Mouse (Mus musculus) hindbrain, embryonic 16.5 days (tissue): ENCODE data around the gene Sec61a1. TPM values are rescaled to one million over a fixed set of nuclear protein-coding genes. Genes with fewer than 3 reads are reported as not detected.

Experiments
- ATAC-seq: fragments of 200-750 bp; cut with Nextera tagmentation; 2 replicates; pipeline ENCODE4 v1.8.0; 2017; ENCODE audit warnings: moderate TSS enrichment, moderate library complexity
- H3K27ac ChIP-seq: fragments of 300-500 bp; sonication (generic); 2 replicates; pipeline ENCODE4 v1.5.1; 2014; ENCODE audit warnings: low read depth, mild to moderate bottlenecking, control low read depth, low read length, moderate library complexity
- H3K27me3 ChIP-seq: fragments of 300-500 bp; sonication (generic); replicated peaks from 2 replicates; pipeline ENCODE4 v1.6.1; 2014; ENCODE audit warnings: low read length; ENCODE audit not compliant: control insufficient read depth, insufficient read depth
- H3K36me3 ChIP-seq: fragments of 300-500 bp; sonication (generic); 2 replicates; pipeline ENCODE4 v1.6.1; 2014; ENCODE audit warnings: mild to moderate bottlenecking, low read length, moderate library complexity, mixed read lengths; ENCODE audit not compliant: control insufficient read depth, insufficient read depth
- H3K4me1 ChIP-seq: fragments of 300-500 bp; sonication (generic); 2 replicates; pipeline ENCODE4 v1.6.1; 2014; ENCODE audit warnings: low read depth, low read length; ENCODE audit not compliant: control insufficient read depth, insufficient read depth
- H3K4me2 ChIP-seq: fragments of 300-500 bp; sonication (generic); 2 replicates; pipeline ENCODE4 v1.6.1; 2014; ENCODE audit warnings: mild to moderate bottlenecking, low read length, control low read depth, moderate library complexity
- H3K4me3 ChIP-seq: fragments of 300-500 bp; sonication (generic); 2 replicates; pipeline ENCODE4 v1.5.1; 2014; ENCODE audit warnings: mild to moderate bottlenecking, low read length, control low read depth, moderate library complexity
- H3K9ac ChIP-seq: fragments of 300-500 bp; sonication (generic); 2 replicates; pipeline ENCODE4 v1.6.1; 2014; ENCODE audit warnings: low read depth, mild to moderate bottlenecking, control low read depth, low read length, moderate library complexity
- H3K9me3 ChIP-seq: fragments of 300-500 bp; sonication (generic); 2 replicates; pipeline ENCODE4 v1.6.1; 2014; ENCODE audit warnings: mild to moderate bottlenecking, low read length, moderate library complexity; ENCODE audit not compliant: control insufficient read depth
- WGBS: fragments of 180-500 bp; shearing (Covaris S2); extraction: QIAGEN DNeasy Blood & Tissue Kit; methylation state at CpG from one replicate; pipeline ENCODE4 v1.1.7; 2014; 5-methylcytosine and 5-hydroxymethylcytosine counted together
- polyA plus RNA-seq: library from polyadenylated mRNA; unstranded; fragments of >200 nt; fragmentation: Nextera tagmentation; extraction: Ambion mirVana; gene quantifications from 2 replicates; pipeline ENCODE4 v1.2.1, GENCODE M21; 2015

Gene Sec61a1
- polyA plus RNA-seq, 1 experiment from 2014 or later = 155 TPM

GRCm38 (mm10) chr6:88500405-88500767, 18.3 kb downstream of the Sec61a1 start:
- Histone ChIP-seq H3K27me3 (no peaks in the 10 kb centered on the region), H3K27ac (no peak overlapping the region), H3K4me1 (peaks cover 5% of the 10 kb centered on the region), H3K4me2 (peak overlapping the region; percentile 66), H3K9ac (no peak overlapping the region; the same call in 1 of the 2 replicates), H3K4me3 (peak overlapping the region; percentile 46), H3K9me3 (no peaks in the 10 kb centered on the region), H3K36me3 (peaks cover 27% of the 10 kb centered on the region)
- peak; percentile 43; the same call in 1 of the 2 replicates for ATAC-seq
- 5% methylated on average over 3 of the region's 3 CpGs for WGBS

GRCm38 (mm10) chr6:88499481-88500404, 19.0 kb downstream of the Sec61a1 start:
- Histone ChIP-seq H3K36me3 (peaks cover 24% of the 10 kb centered on the region), H3K4me2 (peak overlapping the region; percentile 66), H3K9me3 (no peaks in the 10 kb centered on the region), H3K27ac (peak overlapping the region; percentile 26), H3K4me1 (peaks cover 5% of the 10 kb centered on the region), H3K27me3 (no peaks in the 10 kb centered on the region), H3K9ac (peak overlapping the region; percentile 64), H3K4me3 (peak overlapping the region; percentile 46)
- 2% methylated on average over 58 of the region's 76 CpGs for WGBS
- ATAC-seq = peak; percentile 91

GRCm38 (mm10) chr6:88493712-88494111, 25.0 kb downstream of the Sec61a1 start:
- Histone ChIP-seq H3K4me2 (no peak overlapping the region), H3K27ac (no peak overlapping the region), H3K4me3 (no peak overlapping the region), H3K9me3 (no peaks in the 10 kb centered on the region), H3K4me1 (no peaks in the 10 kb centered on the region), H3K36me3 (peaks cover 13% of the 10 kb centered on the region; the same call in 1 of the 2 replicates), H3K9ac (no peak overlapping the region), H3K27me3 (no peaks in the 10 kb centered on the region)
- no peak for ATAC-seq
- WGBS = 82% methylated on average over 6 of the region's 6 CpGs

GRCm38 (mm10) chr6:88490629-88491354, 27.9 kb downstream of the Sec61a1 start:
- H3K27ac ChIP-seq = no peak overlapping the region
- peaks cover 11% of the 10 kb centered on the region for H3K36me3 ChIP-seq
- peak; percentile 85 for ATAC-seq
- no peak overlapping the region for H3K4me2 ChIP-seq
- H3K4me1 ChIP-seq = peaks cover 4% of the 10 kb centered on the region; the same call in 1 of the 2 replicates
- no peak overlapping the region for H3K4me3 ChIP-seq
- no peaks in the 10 kb centered on the region for H3K9me3 ChIP-seq
- H3K27me3 ChIP-seq = no peaks in the 10 kb centered on the region
- WGBS = 68% methylated on average over 12 of the region's 12 CpGs
- H3K9ac ChIP-seq = no peak overlapping the region

GRCm38 (mm10) chr6:88489834-88490233, 28.9 kb downstream of the Sec61a1 start:
- no peak for ATAC-seq

GRCm38 (mm10) chr6:88489026-88489425, 29.7 kb downstream of the Sec61a1 start:
- Histone ChIP-seq H3K4me1 (peaks cover 4% of the 10 kb centered on the region; the same call in 1 of the 2 replicates), H3K36me3 (peaks cover 15% of the 10 kb centered on the region)

More at GRCm38 (mm10) chr6:88489834-88490233, 28.9 kb downstream of the Sec61a1 start:
- Histone ChIP-seq H3K4me1 (peaks cover 4% of the 10 kb centered on the region; the same call in 1 of the 2 replicates), H3K4me2 (no peak overlapping the region), H3K9ac (no peak overlapping the region), H3K36me3 (peaks cover 15% of the 10 kb centered on the region), H3K4me3 (no peak overlapping the region), H3K27me3 (no peaks in the 10 kb centered on the region), H3K9me3 (no peaks in the 10 kb centered on the region), H3K27ac (no peak overlapping the region)
- WGBS = 83% methylated on average over 6 of the region's 6 CpGs

GRCm38 (mm10) chr6:88486893-88487292, 31.8 kb downstream of the Sec61a1 start:
- WGBS = 64% methylated on average over 8 of the region's 8 CpGs
- no peak overlapping the region for H3K9ac ChIP-seq
- peaks cover 4% of the 10 kb centered on the region; the same call in 1 of the 2 replicates for H3K4me1 ChIP-seq
- H3K4me3 ChIP-seq = no peak overlapping the region
- H3K27ac ChIP-seq = no peak overlapping the region
- peak; percentile 87 for ATAC-seq
- no peak overlapping the region for H3K4me2 ChIP-seq
- H3K36me3 ChIP-seq = peaks cover 19% of the 10 kb centered on the region
- H3K9me3 ChIP-seq = no peaks in the 10 kb centered on the region
- H3K27me3 ChIP-seq = no peaks in the 10 kb centered on the region

More at GRCm38 (mm10) chr6:88489026-88489425, 29.7 kb downstream of the Sec61a1 start:
- H3K4me2 ChIP-seq = no peak overlapping the region
- ATAC-seq = no peak
- 94% methylated on average over 7 of the region's 7 CpGs for WGBS
- no peaks in the 10 kb centered on the region for H3K9me3 ChIP-seq
- no peak overlapping the region for H3K4me3 ChIP-seq
- no peak overlapping the region for H3K9ac ChIP-seq
- H3K27me3 ChIP-seq = no peaks in the 10 kb centered on the region
- no peak overlapping the region for H3K27ac ChIP-seq

GRCm38 (mm10) chr6:88485378-88485777, 33.3 kb downstream of the Sec61a1 start:
- peaks cover 4% of the 10 kb centered on the region; the same call in 1 of the 2 replicates for H3K4me1 ChIP-seq
- H3K4me2 ChIP-seq = no peak overlapping the region
- no peak overlapping the region for H3K9ac ChIP-seq
- WGBS = 90% methylated on average over 6 of the region's 6 CpGs
- H3K27ac ChIP-seq = no peak overlapping the region
- ATAC-seq = no peak
- peaks cover 21% of the 10 kb centered on the region for H3K36me3 ChIP-seq
- no peaks in the 10 kb centered on the region for H3K27me3 ChIP-seq
- no peak overlapping the region for H3K4me3 ChIP-seq
- no peaks in the 10 kb centered on the region for H3K9me3 ChIP-seq

GRCm38 (mm10) chr6:88483913-88484312, 34.8 kb downstream of the Sec61a1 start:
- Histone ChIP-seq H3K4me1 (peaks cover 4% of the 10 kb centered on the region; the same call in 1 of the 2 replicates), H3K27me3 (no peaks in the 10 kb centered on the region), H3K36me3 (peaks cover 25% of the 10 kb centered on the region), H3K9ac (no peak overlapping the region), H3K9me3 (no peaks in the 10 kb centered on the region), H3K4me2 (no peak overlapping the region), H3K4me3 (no peak overlapping the region), H3K27ac (no peak overlapping the region)
- no peak for ATAC-seq
